Mouse (Mus musculus) embryonic facial prominence, embryonic 10.5 days (tissue): ENCODE data around the gene Olr1. TPM values are rescaled to one million over a fixed set of nuclear protein-coding genes. Genes with fewer than 3 reads are reported as not detected.

ENCODE experiments used
- polyA plus RNA-seq: library from polyadenylated mRNA; unstranded; fragments of >200 nt; fragmentation: Nextera tagmentation; extraction: Ambion mirVana; gene quantifications from 2 replicates; pipeline ENCODE4 v1.2.1, GENCODE M21; 2016

Olr1 gene
- polyA plus RNA-seq, 1 experiment from 2014 or later, result 0.06 TPM

Other genes starting within 250 kb of the Olr1 start
- not detected in 2 replicates for gene Cd69, start 231.7 kb downstream of the Olr1 start, polyA plus RNA-seq
- gene 4922502D21Rik, start 175.4 kb downstream of the Olr1 start, polyA plus RNA-seq, result not detected in 2 replicates
- 0.35 and 0.40 TPM in 2 replicates for gene Clec12a, start 164.5 kb downstream of the Olr1 start, polyA plus RNA-seq
- gene Clec12b, start 121.3 kb downstream of the Olr1 start, polyA plus RNA-seq, result not detected in 2 replicates
- 12.7 and 13.3 TPM in 2 replicates for gene Clec1b, start 109.9 kb downstream of the Olr1 start, polyA plus RNA-seq
- gene Clec9a, start 98.3 kb downstream of the Olr1 start, polyA plus RNA-seq, result 0.19 and 0.50 TPM in 2 replicates
- 0.82 and 0.89 TPM in 2 replicates for gene Clec1a, start 55.2 kb downstream of the Olr1 start, polyA plus RNA-seq
- not detected in 2 replicates for gene Tmem52b, start 5.4 kb upstream of the Olr1 start, polyA plus RNA-seq
- gene Gabarapl1, start 26.0 kb upstream of the Olr1 start, polyA plus RNA-seq, result 44.9 and 46.5 TPM in 2 replicates
- gene Klre1, start 70.7 kb upstream of the Olr1 start, polyA plus RNA-seq, result not detected in 2 replicates
- gene Klrd1, start 84.6 kb upstream of the Olr1 start, polyA plus RNA-seq, result not detected in 2 replicates
- gene Klrk1, start 116.7 kb upstream of the Olr1 start, polyA plus RNA-seq, result 0.04 and 0.13 TPM in 2 replicates
- gene Klrc3, start 136.2 kb upstream of the Olr1 start, polyA plus RNA-seq, result not detected in 2 replicates
- gene Klrc2, start 153.5 kb upstream of the Olr1 start, polyA plus RNA-seq, result not detected in 2 replicates
- gene Klrc1, start 171.8 kb upstream of the Olr1 start, polyA plus RNA-seq, result not detected in 2 replicates
- gene Klri1, start 210.0 kb upstream of the Olr1 start, polyA plus RNA-seq, result not detected in 2 replicates
- not detected in 2 replicates for gene Klri2, start 233.3 kb upstream of the Olr1 start, polyA plus RNA-seq